Mouse (Mus musculus) retina, adult 2 months (tissue): ENCODE data around the gene Klk5.

ENCODE experiments used
- DNase-seq: peaks from one replicate; pipeline ENCODE4 v3.0.0-alpha.2; 2012; ENCODE audit warnings: low read depth, low spot score

Klk5 gene

GRCm38 (mm10) chr7:43841701-43842100, at the start of gene Klk5:
Gene Klk5 (plus strand): TSS chr7:43841971.
- DNase-seq, result no peak

GRCm38 (mm10) chr7:43796355-43796754, 45.4 kb upstream of the Klk5 start:
- DNase-seq, result no peak

- DNase-seq, result no peak
Observed at GRCm38 (mm10) chr7:43797333-43797769, 44.4 kb upstream of the Klk5 start, which contains the start of gene Klk8. Gene Klk8 (plus strand): TSS chr7:43797577.

GRCm38 (mm10) chr7:43797844-43798462, 43.8 kb upstream of the Klk5 start:
- no peak for DNase-seq

- no peak for DNase-seq
Observed at GRCm38 (mm10) chr7:43799876-43800275, 41.9 kb upstream of the Klk5 start.

- DNase-seq, result no peak
Observed at GRCm38 (mm10) chr7:43810994-43811393, 30.8 kb upstream of the Klk5 start, which contains the start of gene Klk7. Gene Klk7 (plus strand): TSS chr7:43811294.

GRCm38 (mm10) chr7:43815211-43815610, 26.6 kb upstream of the Klk5 start:
- DNase-seq, result no peak

GRCm38 (mm10) chr7:43816746-43817145, 25.0 kb upstream of the Klk5 start:
- no peak for DNase-seq

GRCm38 (mm10) chr7:43821581-43821980, 20.2 kb upstream of the Klk5 start:
- no peak for DNase-seq

GRCm38 (mm10) chr7:43824199-43824598, 17.6 kb upstream of the Klk5 start, which contains the start of gene Klk6:
Gene Klk6 (plus strand): TSS chr7:43824499.
- no peak for DNase-seq

- no peak for DNase-seq
Observed at GRCm38 (mm10) chr7:43826056-43826455, 15.7 kb upstream of the Klk5 start.

- no peak for DNase-seq
Observed at GRCm38 (mm10) chr7:43827706-43828105, 14.1 kb upstream of the Klk5 start.

- no peak for DNase-seq
Observed at GRCm38 (mm10) chr7:43829006-43829405, 12.8 kb upstream of the Klk5 start.

- no peak for DNase-seq
Observed at GRCm38 (mm10) chr7:43843801-43844200, 2.0 kb downstream of the Klk5 start.

- no peak for DNase-seq
Observed at GRCm38 (mm10) chr7:43851616-43852015, 9.8 kb downstream of the Klk5 start.

GRCm38 (mm10) chr7:43854642-43855380, 13.0 kb downstream of the Klk5 start:
- DNase-seq, result no peak

- DNase-seq, result no peak
Observed at GRCm38 (mm10) chr7:43855709-43856108, 13.9 kb downstream of the Klk5 start.

GRCm38 (mm10) chr7:43856307-43856706, 14.5 kb downstream of the Klk5 start:
- DNase-seq, result no peak

- DNase-seq, result no peak
Observed at GRCm38 (mm10) chr7:43857501-43857900, 15.7 kb downstream of the Klk5 start.

- no peak for DNase-seq
Observed at GRCm38 (mm10) chr7:43860411-43860810, 18.6 kb downstream of the Klk5 start.

- DNase-seq, result peak; percentile 22
Observed at GRCm38 (mm10) chr7:43873237-43873636, 31.5 kb downstream of the Klk5 start.

- no peak for DNase-seq
Observed at GRCm38 (mm10) chr7:43873674-43874073, 31.9 kb downstream of the Klk5 start.

GRCm38 (mm10) chr7:43874868-43875375, 33.2 kb downstream of the Klk5 start:
- DNase-seq, result no peak
